8 mouse cellular contexts compared by ENCODE assay signal in the genomic region with DNA sequence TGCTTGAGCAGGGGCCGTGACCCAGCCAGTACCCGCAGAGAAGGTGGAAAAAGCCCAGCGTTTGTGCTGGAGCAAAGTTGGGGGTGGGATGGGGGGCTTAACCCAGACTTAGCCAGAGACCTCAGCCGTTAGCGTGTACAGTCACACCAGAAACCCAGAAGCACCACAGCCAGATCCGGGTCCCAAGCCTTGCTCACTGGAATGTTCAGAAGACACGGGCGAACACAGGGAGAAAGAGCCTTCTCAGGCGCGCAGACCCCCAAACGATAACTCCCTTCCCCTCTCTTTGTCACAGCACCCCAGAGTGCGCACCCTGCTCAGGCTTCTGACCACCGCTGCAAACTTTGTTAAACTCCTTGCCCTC. TPM values are rescaled to one million over a fixed set of nuclear protein-coding genes. Genes with fewer than 3 reads are reported as not detected.
DNase-seq lines count a peak whose midpoint lies in the region; ATAC-seq and TF ChIP-seq lines count a peak whose summit lies in the region.

No protein-coding gene starts in this region.

- TF ChIP-seq CTCF in midbrain, postnatal 0 days (IDR thresholded peaks at IDR 0.05): no peak

- peak; percentile 62 for DNase-seq in forebrain, embryonic 10.5 days (ENCODE audit: extremely low spot score, low spot score)
- DNase-seq in midbrain, embryonic 10.5 days (ENCODE audit: low spot score): peak; percentile 66
- no peak for DNase-seq in midbrain, postnatal 0 days (ENCODE audit: low spot score)
- no peak for DNase-seq in liver, embryonic 13.5 days
- no peak for DNase-seq in B cell, adult 2 months
- no peak for DNase-seq in layer of hippocampus, postnatal 14 days (ENCODE audit: low spot score in 2 of 2)
- DNase-seq in adrenal gland, postnatal 25 days: no peak

- H3K4me1 ChIP-seq in forebrain, embryonic 10.5 days: peaks cover 40% of the 10 kb centered on the region
- peaks cover 17% of the 10 kb centered on the region for H3K4me1 ChIP-seq in forebrain, embryonic 16.5 days (replicated peaks; ENCODE audit: control insufficient read depth, insufficient read depth, low read length)
- peaks cover 43% of the 10 kb centered on the region for H3K4me1 ChIP-seq in midbrain, embryonic 10.5 days
- no peaks in the 10 kb centered on the region for H3K4me1 ChIP-seq in midbrain, postnatal 0 days (ENCODE audit: insufficient read depth, low read length)
- no peaks in the 10 kb centered on the region for H3K4me1 ChIP-seq in liver, embryonic 13.5 days (replicated peaks)

- peak overlapping the region; percentile 31 for H3K4me3 ChIP-seq in forebrain, embryonic 10.5 days
- H3K4me3 ChIP-seq in forebrain, embryonic 16.5 days (replicated peaks; ENCODE audit: low read length): no peak overlapping the region
- peak overlapping the region; percentile 39 for H3K4me3 ChIP-seq in midbrain, embryonic 10.5 days
- no peak overlapping the region for H3K4me3 ChIP-seq in midbrain, postnatal 0 days (ENCODE audit: low read depth, low read length)
- H3K4me3 ChIP-seq in liver, embryonic 13.5 days (replicated peaks): peak overlapping the region; percentile 10; the same call in 1 of the 2 replicates

- 3% methylated on average over 13 of the region's 13 CpGs for WGBS in forebrain, embryonic 10.5 days
- 0% methylated on average over 13 of the region's 13 CpGs for WGBS in forebrain, embryonic 16.5 days
- 0% methylated on average over 13 of the region's 13 CpGs for WGBS in midbrain, embryonic 10.5 days
- WGBS in midbrain, postnatal 0 days: 0% methylated on average over 11 of the region's 13 CpGs
- 2% methylated on average over 13 of the region's 13 CpGs for WGBS in liver, embryonic 13.5 days (ENCODE audit: insufficient replicate concordance)

- H3K36me3 ChIP-seq in forebrain, embryonic 10.5 days (replicated peaks): no peaks in the 10 kb centered on the region
- no peaks in the 10 kb centered on the region for H3K36me3 ChIP-seq in forebrain, embryonic 16.5 days (ENCODE audit: control insufficient read depth, insufficient read depth)
- H3K36me3 ChIP-seq in midbrain, embryonic 10.5 days: no peaks in the 10 kb centered on the region
- no peaks in the 10 kb centered on the region for H3K36me3 ChIP-seq in midbrain, postnatal 0 days (ENCODE audit: insufficient read depth, low read length)
- H3K36me3 ChIP-seq in liver, embryonic 13.5 days: no peaks in the 10 kb centered on the region

- peaks cover 5% of the 10 kb centered on the region; the same call in 1 of the 2 replicates for H3K9me3 ChIP-seq in forebrain, embryonic 10.5 days
- no peaks in the 10 kb centered on the region for H3K9me3 ChIP-seq in forebrain, embryonic 16.5 days (ENCODE audit: control insufficient read depth, low read length)
- no peaks in the 10 kb centered on the region for H3K9me3 ChIP-seq in midbrain, embryonic 10.5 days (replicated peaks)
- H3K9me3 ChIP-seq in midbrain, postnatal 0 days (ENCODE audit: low read length): no peaks in the 10 kb centered on the region
- H3K9me3 ChIP-seq in liver, embryonic 13.5 days (replicated peaks): no peaks in the 10 kb centered on the region

- H3K9ac ChIP-seq in forebrain, embryonic 16.5 days (replicated peaks; ENCODE audit: low read depth, low read length): no peak overlapping the region
- no peak overlapping the region for H3K9ac ChIP-seq in midbrain, postnatal 0 days (replicated peaks; ENCODE audit: low read length, poor library complexity, severe bottlenecking)
- H3K9ac ChIP-seq in liver, embryonic 13.5 days: no peak overlapping the region

- ATAC-seq in forebrain, embryonic 16.5 days: no peak
- ATAC-seq in midbrain, postnatal 0 days (ENCODE audit: low FRiP score): no peak
- no peak for ATAC-seq in liver, embryonic 13.5 days (ENCODE audit: low read depth)

- H3K4me2 ChIP-seq in forebrain, embryonic 16.5 days (ENCODE audit: low read length): no peak overlapping the region
- no peak overlapping the region for H3K4me2 ChIP-seq in midbrain, postnatal 0 days (ENCODE audit: low read depth, low read length, poor library complexity, severe bottlenecking)
- peak overlapping the region; percentile 21 for H3K4me2 ChIP-seq in liver, embryonic 13.5 days

- no peak overlapping the region for H3K27ac ChIP-seq in forebrain, embryonic 10.5 days
- H3K27ac ChIP-seq in forebrain, embryonic 16.5 days (ENCODE audit: low read length): no peak overlapping the region
- 0 out of 2 replicates have a peak overlapping the region, but pooled peaks have one; percentile 42 for H3K27ac ChIP-seq in midbrain, embryonic 10.5 days (replicated peaks)
- H3K27ac ChIP-seq in midbrain, postnatal 0 days (ENCODE audit: low read depth, low read length): no peak overlapping the region
- no peak overlapping the region for H3K27ac ChIP-seq in liver, embryonic 13.5 days

- peaks cover 100% of the 10 kb centered on the region for H3K27me3 ChIP-seq in forebrain, embryonic 10.5 days (ENCODE audit: poor library complexity, severe bottlenecking)
- H3K27me3 ChIP-seq in forebrain, embryonic 16.5 days (replicated peaks; ENCODE audit: control insufficient read depth, insufficient read depth, low read length): peaks cover 91% of the 10 kb centered on the region
- H3K27me3 ChIP-seq in midbrain, embryonic 10.5 days (ENCODE audit: low read depth, poor library complexity, severe bottlenecking): peaks cover 100% of the 10 kb centered on the region
- H3K27me3 ChIP-seq in midbrain, postnatal 0 days (ENCODE audit: insufficient read depth, low read length): peaks cover 88% of the 10 kb centered on the region
- peaks cover 100% of the 10 kb centered on the region for H3K27me3 ChIP-seq in liver, embryonic 13.5 days

RNA-seq across cellular contexts. Expression of a gene that starts 14.1 kb away (rescaled TPM):
- polyA plus RNA-seq in forebrain, embryonic 10.5 days (2016; fragmentation: Nextera tagmentation; extraction: Ambion mirVana): 0.56 and 0.81 TPM in 2 replicates
- polyA plus RNA-seq in forebrain, embryonic 16.5 days (2015; fragmentation: Nextera tagmentation; extraction: Ambion mirVana): 0.07 TPM in 1 of 2 replicates, not detected in the other
- polyA plus RNA-seq in midbrain, embryonic 10.5 days (2016; fragmentation: Nextera tagmentation; extraction: Ambion mirVana): 0.60 and 1.1 TPM in 2 replicates
- total RNA-seq in midbrain, postnatal 0 days (2014; rRNA removed): 0.28 and 0.77 TPM in 2 replicates
- 0.19 and 0.21 TPM in 2 replicates for polyA plus RNA-seq in midbrain, postnatal 0 days (2015; fragmentation: Nextera tagmentation; extraction: Ambion mirVana)
- polyA plus RNA-seq in liver, embryonic 13.5 days (2015; fragmentation: Nextera tagmentation; extraction: Ambion mirVana): not detected in 2 replicates
- under 1 TPM; 0.24 to 0.28 TPM for total RNA-seq in layer of hippocampus, postnatal 14 days (2021)
- total RNA-seq in adrenal gland, postnatal 25 days (2021): not detected in 2 replicates

Comparison
In these comparisons a context has a peak if more than half of its experiments do, and no peak if none do; other contexts are left out.
1. DNase-seq: peak in forebrain, embryonic 10.5 days (single experiment) and midbrain, embryonic 10.5 days (single experiment); none in midbrain, postnatal 0 days (single experiment), liver, embryonic 13.5 days (single experiment), B cell, adult 2 months (0 of 2), layer of hippocampus, postnatal 14 days (0 of 2) and adrenal gland, postnatal 25 days (single experiment).
2. H3K4me3 ChIP-seq: peak in forebrain, embryonic 10.5 days (single experiment), midbrain, embryonic 10.5 days (single experiment) and liver, embryonic 13.5 days (single experiment); none in forebrain, embryonic 16.5 days (single experiment) and midbrain, postnatal 0 days (single experiment).